ENCODE assay signal across 19 mouse cellular contexts in genomic region chr14:77159397-77159796, GRCm38 (mm10). TPM values are rescaled to one million over a fixed set of nuclear protein-coding genes. Genes with fewer than 3 reads are reported as not detected.
DNase-seq lines count a peak whose midpoint lies in the region; ATAC-seq and TF ChIP-seq lines count a peak whose summit lies in the region.
"Had no signal": no experiment of that assay in that cellular context is flagged by ENCODE, and none has a peak within 500 bp of the region (broad histone marks: within the 10 kb centered on the region; RNA-seq: fewer than 3 reads in every experiment).

No protein-coding gene starts in this region.

- H3K9ac ChIP-seq in forebrain, postnatal 0 days: peak overlapping the region; percentile 18; the same call in 1 of the 2 replicates
- H3K9ac ChIP-seq in midbrain, embryonic 14.5 days (replicated peaks; ENCODE audit: low read length): peak overlapping the region; percentile 14; the same call in 1 of the 2 replicates
- no peak overlapping the region for H3K9ac ChIP-seq in intestine, embryonic 15.5 days
- H3K9ac ChIP-seq: heart, embryonic 15.5 days had no signal

- peak overlapping the region; percentile 14 for H3K4me3 ChIP-seq in left cerebral cortex, adult 2 months
- H3K4me3 ChIP-seq in forebrain, postnatal 0 days (ENCODE audit: low read depth, low read length): peak overlapping the region; percentile 98
- peak overlapping the region; percentile 93 for H3K4me3 ChIP-seq in midbrain, embryonic 14.5 days (replicated peaks; ENCODE audit: low read depth, low read length)
- no peak overlapping the region for H3K4me3 ChIP-seq in intestine, embryonic 15.5 days (replicated peaks)
- H3K4me3 ChIP-seq: heart, embryonic 15.5 days had no signal

- intact Hi-C loops in left cerebral cortex, adult 2 months (cut with DNase I): loop anchor here (5.0 kb wide), 3 partner anchors 98 to 323 kb away; no protein-coding TSS in a partner anchor
- intact Hi-C loops in left cerebral cortex, postnatal 25 days (cut with DNase I): loop anchor here (5.0 to 10.0 kb wide), 2 partner anchors 53 to 245 kb away; no protein-coding TSS in a partner anchor

- 58% methylated on average over 5 of the region's 5 CpGs for WGBS in forebrain, postnatal 0 days
- 67% methylated on average over 5 of the region's 5 CpGs for WGBS in midbrain, embryonic 14.5 days
- WGBS in intestine, embryonic 15.5 days: 74% methylated on average over 5 of the region's 5 CpGs

- H3K4me2 ChIP-seq in forebrain, postnatal 0 days (ENCODE audit: low read depth): peak overlapping the region; percentile 87
- peak overlapping the region; percentile 85 for H3K4me2 ChIP-seq in midbrain, embryonic 14.5 days (ENCODE audit: low read length)
- H3K4me2 ChIP-seq in intestine, embryonic 15.5 days (replicated peaks): no peak overlapping the region
- H3K4me2 ChIP-seq: heart, embryonic 15.5 days had no signal

- H3K4me1 ChIP-seq in forebrain, postnatal 0 days (ENCODE audit: insufficient read depth): peaks cover 28% of the 10 kb centered on the region; the same call in 1 of the 2 replicates
- H3K4me1 ChIP-seq in midbrain, embryonic 14.5 days (ENCODE audit: control insufficient read depth, insufficient read depth, low read length): peaks cover 43% of the 10 kb centered on the region
- H3K4me1 ChIP-seq in intestine, embryonic 15.5 days (replicated peaks): peaks cover 5% of the 10 kb centered on the region; the same call in 1 of the 2 replicates

- TF ChIP-seq CTCF in left cerebral cortex, adult 2 months (IDR thresholded peaks at IDR 0.05): peak; percentile 10
- TF ChIP-seq CTCF in forebrain, postnatal 0 days (IDR thresholded peaks at IDR 0.05; ENCODE audit: low read depth): no peak

- no peaks in the 10 kb centered on the region for H3K36me3 ChIP-seq in forebrain, postnatal 0 days (ENCODE audit: insufficient read depth)
- no peaks in the 10 kb centered on the region for H3K36me3 ChIP-seq in midbrain, embryonic 14.5 days (ENCODE audit: control insufficient read depth, insufficient read depth, low read length)
- H3K36me3 ChIP-seq in intestine, embryonic 15.5 days: no peaks in the 10 kb centered on the region
- H3K36me3 ChIP-seq: heart, embryonic 15.5 days had no signal

- H3K27ac ChIP-seq in left cerebral cortex, adult 2 months: no peak overlapping the region
- H3K27ac ChIP-seq in forebrain, postnatal 0 days (ENCODE audit: low read depth, low read length): no peak overlapping the region
- H3K27ac ChIP-seq in midbrain, embryonic 14.5 days (replicated peaks; ENCODE audit: low read depth, low read length): peak overlapping the region; percentile 57; the same call in 1 of the 2 replicates
- no peak overlapping the region for H3K27ac ChIP-seq in intestine, embryonic 15.5 days
- H3K27ac ChIP-seq: heart, embryonic 15.5 days; kidney, postnatal 0 days had no signal

- ATAC-seq in forebrain, postnatal 0 days: no peak
- ATAC-seq in midbrain, embryonic 14.5 days (ENCODE audit: low FRiP score, low TSS enrichment): no peak
- ATAC-seq in intestine, embryonic 15.5 days: no peak
- ATAC-seq: inflammation-experienced regulatory T-cells, adult 6 months had no signal

- H3K27me3 ChIP-seq in forebrain, postnatal 0 days (ENCODE audit: insufficient read depth, low read length): no peaks in the 10 kb centered on the region
- H3K27me3 ChIP-seq in midbrain, embryonic 14.5 days (ENCODE audit: control insufficient read depth, insufficient read depth, low read length): no peaks in the 10 kb centered on the region
- peaks cover 34% of the 10 kb centered on the region for H3K27me3 ChIP-seq in intestine, embryonic 15.5 days (replicated peaks)

- DNase-seq in left cerebral cortex, adult 2 months (ENCODE audit: extremely low spot score in 1 of 2, low spot score in 2 of 2): no peak
- no peak for DNase-seq in left cerebral cortex, postnatal 25 days (ENCODE audit: low spot score in 2 of 2)
- peak; percentile 32 for DNase-seq in forebrain, postnatal 0 days
- peak; percentile 66 for DNase-seq in midbrain, embryonic 14.5 days
- no peak for DNase-seq in kidney, postnatal 10 days
- DNase-seq in heart, postnatal 4 days: no peak
- DNase-seq: adrenal gland, adult 2 months; cerebellum, adult 9-10 months; embryo, embryonic 11 days; liver; lung, adult 2 months; lung, postnatal 4 days; right cerebral cortex, postnatal 14 days; thymus, postnatal 4 days had no signal

- no peaks in the 10 kb centered on the region for H3K9me3 ChIP-seq in forebrain, postnatal 0 days (ENCODE audit: low read length)
- H3K9me3 ChIP-seq in midbrain, embryonic 14.5 days (ENCODE audit: control insufficient read depth, low read length): no peaks in the 10 kb centered on the region
- H3K9me3 ChIP-seq in intestine, embryonic 15.5 days: no peaks in the 10 kb centered on the region
- H3K9me3 ChIP-seq: heart, embryonic 15.5 days had no signal

RNA-seq across cellular contexts. Expression of gene Enox1, which starts 2.8 kb away (rescaled TPM):
- 10 to 100 TPM; 52.0 to 52.2 TPM for total RNA-seq in left cerebral cortex, adult 2 months (2021)
- 10 to 100 TPM; 57.1 to 60.3 TPM for total RNA-seq in left cerebral cortex, postnatal 25 days (2021)
- 61.7 and 61.8 TPM in 2 replicates for total RNA-seq in forebrain, postnatal 0 days (2014; rRNA removed)
- polyA plus RNA-seq in forebrain, postnatal 0 days (2015; fragmentation: Nextera tagmentation; extraction: Ambion mirVana): 33.9 and 39.9 TPM in 2 replicates
- 25.0 and 39.5 TPM in 2 replicates for polyA plus RNA-seq in midbrain, embryonic 14.5 days (2014; fragmentation: Nextera tagmentation; extraction: Ambion mirVana)
- total RNA-seq in heart, postnatal 4 days (2021): 1 to 10 TPM; 3.3 to 4.0 TPM
- 5.0 and 6.3 TPM in 2 replicates for polyA plus RNA-seq in intestine, embryonic 15.5 days (2015; fragmentation: Nextera tagmentation; extraction: Ambion mirVana)
- total RNA-seq: monocyte, adult 5-6 weeks had no signal

Comparison
In these comparisons a context has a peak if more than half of its experiments do, and no peak if none do; other contexts are left out.
1. DNase-seq: peak in forebrain, postnatal 0 days (single experiment) and midbrain, embryonic 14.5 days (single experiment); none in left cerebral cortex, adult 2 months (0 of 2), left cerebral cortex, postnatal 25 days (0 of 2), kidney, postnatal 10 days (single experiment) and heart, postnatal 4 days (single experiment).
2. RNA of gene Enox1, which starts 2.8 kb away (total RNA-seq): 61.7 to 61.8 TPM in forebrain, postnatal 0 days, 57.1 to 60.3 TPM in left cerebral cortex, postnatal 25 days and 52.0 to 52.2 TPM in left cerebral cortex, adult 2 months; 3.3 to 4.0 TPM in heart, postnatal 4 days; every median in the first group is over 10 times any median in the second.